Mouse (Mus musculus): ENCODE data around the gene Plxna3. TPM values are rescaled to one million over a fixed set of nuclear protein-coding genes. Genes with fewer than 3 reads are reported as not detected.
"Not testable (repeated sequence)": the region's sequence is repeated elsewhere in the genome, so short reads cannot be mapped to it uniquely, and the experiment has no call there.

Plxna3 gene
- total RNA-seq (2021) = 10 to 100 TPM in 1 of 2 experiments, 1 to 10 TPM in 1; 8.1 to 15.4 TPM
- long read RNA-seq, experiment 1, partial matches to known transcripts = 1 of 2 reads
- long read RNA-seq, experiment 1, other reads (novel, unspliced or antisense) = 1 of 2 reads
- long read RNA-seq, experiment 2 = 0 reads

DNA sequence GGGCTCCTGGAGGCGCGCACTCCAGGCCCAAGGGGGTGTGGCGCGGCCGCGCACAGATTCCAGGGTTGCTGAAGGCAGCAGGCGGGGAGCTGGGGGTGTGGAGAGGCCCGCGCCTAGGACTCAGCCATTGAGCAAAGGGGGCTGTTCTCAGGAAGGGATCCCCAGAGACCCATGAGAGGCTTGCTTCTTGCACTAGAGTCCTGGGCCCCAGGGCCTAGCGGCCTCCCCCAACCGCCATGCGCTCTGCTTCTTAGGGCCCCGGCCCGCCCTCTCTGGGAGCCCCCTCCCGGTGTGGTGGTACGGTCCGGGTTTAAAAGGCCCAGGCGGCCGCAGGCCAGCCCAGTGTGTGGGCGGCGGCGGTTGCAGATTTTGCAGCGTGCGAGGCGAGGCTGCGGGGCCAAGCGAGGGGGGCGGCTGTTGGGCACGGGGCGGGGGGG lies at the start of gene Plxna3:
Gene Plxna3, plus strand, starts transcription at position 342 of the 437 bp plus-strand sequence.
- DNase-seq (ENCODE audit: low spot score in 2 of 2) = peak; percentile 67 to 70

DNA sequence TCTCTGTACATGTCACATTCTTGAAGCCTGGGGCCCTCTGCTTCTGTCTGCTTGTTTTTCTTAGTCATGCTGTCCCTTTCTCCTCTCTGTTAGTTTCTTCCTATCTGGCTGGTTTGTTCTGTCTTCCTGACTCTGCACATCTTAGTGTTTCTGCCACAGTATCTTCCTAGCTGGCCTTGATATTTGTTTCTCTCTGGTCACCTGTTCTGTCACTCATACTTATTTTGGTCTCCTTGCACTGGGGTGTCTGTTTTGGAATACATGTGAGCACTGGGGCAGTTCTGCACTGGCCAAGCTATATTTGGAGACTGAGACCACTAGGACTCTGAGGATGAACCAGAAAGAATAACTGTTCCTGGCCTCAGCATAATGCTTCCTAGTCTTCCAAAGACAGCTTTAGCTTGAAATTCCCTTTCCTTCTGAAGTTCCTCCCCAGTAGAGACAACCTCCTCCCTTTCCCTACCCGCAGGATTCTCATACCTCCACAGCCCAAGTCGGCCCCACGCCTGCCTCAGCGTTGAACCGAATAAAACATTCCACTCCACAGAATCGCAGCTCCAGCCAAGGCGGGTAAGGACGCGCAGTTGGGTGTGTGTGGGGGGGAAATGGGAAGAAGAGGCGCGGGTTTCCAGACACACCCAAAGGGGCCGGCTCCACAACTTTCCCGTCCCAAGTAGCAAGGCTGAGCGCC lies 47.7 kb upstream of the Plxna3 start:
- no peak for DNase-seq (ENCODE audit: low spot score in 2 of 2)

DNA sequence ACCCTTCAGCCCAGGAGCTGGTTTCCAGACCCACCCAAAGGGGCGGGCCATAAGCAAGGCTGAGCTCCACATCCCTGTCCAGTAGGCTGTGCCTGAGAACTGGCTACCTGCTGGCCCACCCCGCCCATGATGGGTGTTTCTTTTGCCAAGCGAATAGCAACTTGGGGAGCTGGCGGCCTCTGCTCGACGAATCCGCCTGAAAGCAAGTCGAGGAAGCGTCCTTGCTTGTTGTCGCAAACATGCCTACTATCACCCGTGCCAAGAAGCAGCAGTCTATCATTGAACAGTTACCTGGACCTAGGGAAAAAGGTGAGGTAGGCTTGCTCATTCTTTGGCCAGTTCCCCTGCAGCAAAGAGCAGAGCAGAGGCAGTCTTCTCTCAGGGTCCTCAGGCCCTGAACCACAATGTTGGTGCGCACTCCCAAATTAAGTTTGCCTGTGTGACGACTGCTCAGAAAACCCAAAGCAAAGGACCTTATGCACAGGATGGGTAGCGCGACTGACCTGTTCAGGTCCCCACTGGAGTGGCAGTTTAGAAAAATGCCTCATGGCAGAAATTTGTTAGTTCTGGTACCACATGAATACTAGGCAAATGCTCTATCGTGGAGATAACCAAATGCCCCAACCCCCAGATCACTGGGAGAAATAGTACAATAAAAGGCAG lies 47.0 kb upstream of the Plxna3 start, which contains the start of the genes Taz and Dnase1l1:
Gene Taz, plus strand, starts transcription at position 181 of the 663 bp plus-strand sequence.
Gene Dnase1l1, minus strand, starts transcription at position 606 of the 663 bp plus-strand sequence.
- peak; percentile 57 for DNase-seq (ENCODE audit: low spot score in 2 of 2)

DNA sequence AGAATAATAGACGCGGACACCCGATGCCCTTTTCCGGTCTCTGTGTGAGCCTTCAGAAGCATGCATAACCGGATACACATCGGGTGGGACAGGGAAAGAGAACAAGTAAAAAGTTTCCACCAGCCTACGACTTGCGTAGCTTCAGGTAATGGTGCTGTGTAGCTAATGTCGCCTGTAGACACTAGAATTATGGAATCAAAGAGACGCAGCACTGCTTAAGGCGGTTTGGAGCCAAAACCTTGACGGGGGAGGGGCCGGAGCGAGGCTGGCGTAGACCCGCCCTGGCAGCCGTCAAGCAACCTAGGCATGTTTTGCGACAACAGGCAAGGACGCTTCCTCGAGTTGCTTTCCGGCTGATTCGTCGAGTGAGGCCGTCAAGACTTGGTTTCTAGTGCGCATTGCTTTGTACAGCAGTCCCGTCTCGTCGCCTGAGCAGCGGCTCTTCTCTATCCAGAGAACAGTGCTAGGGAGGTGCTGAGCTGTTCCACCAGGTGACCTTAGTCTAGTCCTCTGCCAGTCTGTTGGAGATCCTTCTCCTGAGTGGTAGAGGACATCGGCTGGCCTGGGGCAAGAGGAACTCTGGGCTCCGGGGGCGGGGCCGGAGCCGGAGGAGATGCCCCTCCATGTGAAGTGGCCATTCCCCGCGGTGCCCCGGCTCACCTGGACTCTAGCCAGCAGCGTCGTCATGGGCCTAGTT lies 46.3 kb upstream of the Plxna3 start:
- peak; percentile 70 to 72 for DNase-seq (ENCODE audit: low spot score in 2 of 2)

DNA sequence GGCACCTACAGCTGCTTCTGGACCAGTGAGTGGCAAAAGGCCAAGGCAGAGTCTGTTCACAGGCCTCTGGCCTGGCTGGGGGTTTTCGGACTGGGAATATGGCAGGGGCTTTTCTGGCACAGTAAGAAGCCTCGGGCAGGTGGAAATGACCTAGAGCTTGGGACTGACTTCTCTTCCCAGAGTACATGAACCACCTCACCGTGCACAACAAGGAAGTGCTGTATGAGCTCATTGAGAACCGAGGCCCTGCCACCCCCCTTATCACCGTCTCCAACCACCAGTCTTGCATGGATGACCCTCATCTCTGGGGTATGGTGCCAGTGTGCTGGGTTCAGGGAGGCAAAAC lies 45.8 kb upstream of the Plxna3 start:
- no peak for DNase-seq (ENCODE audit: low spot score in 2 of 2)

DNA sequence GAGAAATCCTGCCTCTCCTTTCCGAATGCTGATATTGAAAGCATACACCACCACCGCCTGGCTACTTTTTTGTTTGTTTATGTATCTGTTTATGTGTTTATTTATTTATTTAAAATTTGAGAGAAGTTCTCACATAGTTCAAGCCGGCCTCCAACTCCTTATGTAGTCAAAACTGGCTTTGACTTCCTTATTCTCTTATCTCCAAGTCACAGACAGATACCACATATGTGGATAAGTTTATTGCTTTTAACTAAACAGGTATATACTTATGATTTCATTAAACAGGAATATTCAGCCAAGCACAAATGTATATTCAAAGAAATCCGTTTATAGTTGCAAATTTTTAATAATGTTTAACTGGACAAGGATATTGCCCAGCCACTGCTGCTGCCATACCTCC lies 35.4 kb upstream of the Plxna3 start:
- DNase-seq (ENCODE audit: low spot score in 2 of 2) = no peak

DNA sequence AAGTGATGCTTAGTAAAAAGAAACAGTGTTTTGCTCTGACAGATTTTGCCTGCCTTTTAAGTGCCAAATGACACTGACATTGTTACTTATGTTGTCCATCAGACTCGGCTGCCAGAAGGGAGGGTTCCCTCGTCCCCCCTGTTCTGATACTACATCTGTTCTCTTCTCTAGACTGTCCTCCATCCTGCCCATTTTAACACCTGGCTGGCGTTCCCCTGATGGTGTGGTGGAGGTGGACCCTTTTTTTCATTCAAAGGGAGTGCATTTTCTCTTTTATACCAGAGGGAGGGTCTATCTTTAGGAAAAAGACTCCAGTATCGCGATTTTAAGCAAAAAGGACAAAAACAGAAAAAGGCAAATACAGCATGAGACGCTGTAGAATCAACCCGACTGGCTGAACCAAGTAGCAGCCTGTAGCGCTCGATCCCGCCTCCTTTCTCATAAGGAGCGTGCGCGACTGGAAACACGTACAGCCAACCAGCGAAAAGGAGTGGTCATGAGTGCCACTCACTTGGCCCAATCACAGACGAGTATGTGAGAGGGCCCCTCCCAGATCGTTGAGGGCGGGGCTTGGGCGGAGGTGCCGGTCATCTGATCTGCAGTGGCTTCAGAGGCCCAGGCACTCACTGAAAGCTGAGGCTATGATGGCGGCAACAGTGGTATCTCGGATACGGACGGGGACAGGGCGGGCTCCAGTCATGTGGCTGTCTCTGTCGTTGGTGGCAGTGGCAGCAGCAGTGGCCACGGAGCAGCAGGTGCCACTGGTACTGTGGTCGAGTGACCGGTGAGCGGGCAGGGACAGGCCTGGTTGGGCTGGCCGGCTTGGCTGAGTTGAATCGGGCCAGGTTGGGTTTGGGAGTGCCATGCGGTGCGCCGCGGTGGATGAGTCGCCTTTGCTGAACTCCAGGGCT lies 32.1 kb upstream of the Plxna3 start, which contains the start of gene Atp6ap1:
Gene Atp6ap1, plus strand, starts transcription at position 560 of the 911 bp plus-strand sequence.
- peak; percentile 82 to 83 for DNase-seq (ENCODE audit: low spot score in 2 of 2)

DNA sequence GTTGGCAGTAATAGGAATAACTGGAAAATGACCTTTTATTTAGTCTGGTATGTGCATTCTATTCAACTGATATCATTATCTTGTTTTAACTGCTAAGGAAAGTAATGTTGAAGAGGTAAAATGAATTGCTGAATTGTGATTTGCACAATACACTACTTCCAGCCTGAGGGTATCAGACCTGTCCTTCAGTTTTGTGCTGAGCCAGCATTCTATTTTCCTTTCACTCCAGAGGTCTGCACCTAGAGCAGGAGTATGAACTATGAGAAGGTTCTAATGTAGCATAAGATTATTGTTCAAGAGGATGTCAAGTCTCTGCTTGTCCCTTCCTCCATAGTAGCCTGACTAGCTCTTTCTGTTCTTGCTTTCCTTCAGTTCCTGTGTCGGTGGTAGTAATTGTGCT lies 30.5 kb upstream of the Plxna3 start:
- DNase-seq (ENCODE audit: low spot score in 2 of 2) = no peak

DNA sequence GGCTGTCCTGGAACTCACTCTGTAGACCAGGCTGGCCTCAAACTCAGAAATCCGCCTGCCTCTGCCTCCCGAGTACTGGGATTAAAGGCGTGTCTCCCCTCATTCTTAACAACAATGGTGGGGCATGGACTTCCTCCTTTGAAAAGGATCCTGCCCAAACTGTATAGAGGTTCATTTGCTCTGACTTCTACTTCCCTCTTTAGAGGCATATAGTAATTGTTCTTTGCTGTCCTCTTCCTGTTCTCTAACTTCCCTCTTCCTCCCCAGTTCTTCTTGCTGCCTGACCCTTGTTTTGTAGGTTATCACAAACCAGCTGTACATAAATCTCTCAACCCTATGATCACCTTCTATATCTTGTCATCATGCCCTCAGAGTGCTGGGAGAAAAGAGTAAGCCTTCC lies 29.1 kb upstream of the Plxna3 start:
- DNase-seq (ENCODE audit: low spot score in 2 of 2) = no peak

DNA sequence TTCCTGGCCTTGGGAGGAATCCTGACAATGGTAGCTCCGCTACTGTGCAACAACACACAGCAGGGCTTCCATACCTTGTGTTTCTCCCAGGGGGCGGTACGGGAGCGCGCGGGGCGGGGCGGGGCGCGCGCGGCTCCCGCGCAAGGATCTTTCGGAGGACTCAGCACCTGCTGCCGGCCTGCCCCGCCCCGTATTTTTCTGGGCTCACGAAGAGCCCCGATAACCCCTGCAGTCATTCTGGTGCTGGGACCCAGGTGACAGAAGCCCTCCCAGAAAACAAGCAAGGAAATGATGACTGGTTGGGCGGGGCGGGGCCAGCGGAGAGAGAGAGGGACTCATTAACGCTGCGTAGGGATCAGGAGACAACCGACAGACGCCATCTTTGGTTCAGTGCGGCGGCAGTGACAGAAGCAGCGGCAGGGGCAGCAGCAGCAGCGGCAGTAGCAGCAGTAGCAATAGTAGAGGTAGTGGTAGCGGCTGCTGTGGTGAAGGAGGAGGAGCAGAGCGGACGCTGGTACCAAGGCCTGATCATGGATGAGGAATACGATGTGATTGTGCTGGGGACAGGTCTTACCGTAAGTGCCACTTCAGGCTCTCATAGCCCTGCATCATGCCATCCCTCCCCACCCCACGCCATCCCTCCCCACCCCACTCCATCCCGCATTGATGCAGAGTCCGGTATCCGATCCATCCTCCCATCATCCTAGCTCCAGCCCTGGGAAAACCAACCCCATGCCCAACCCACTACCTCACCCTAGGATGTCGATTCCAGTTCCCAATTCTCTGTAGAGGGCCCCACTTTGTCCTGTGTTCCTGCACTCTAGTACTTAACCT lies 23.8 kb upstream of the Plxna3 start, which contains the start of gene Gdi1:
Gene Gdi1, plus strand, starts transcription at position 132 of the 834 bp plus-strand sequence.
- peak; percentile 65 to 68 for DNase-seq (ENCODE audit: low spot score in 2 of 2)

DNA sequence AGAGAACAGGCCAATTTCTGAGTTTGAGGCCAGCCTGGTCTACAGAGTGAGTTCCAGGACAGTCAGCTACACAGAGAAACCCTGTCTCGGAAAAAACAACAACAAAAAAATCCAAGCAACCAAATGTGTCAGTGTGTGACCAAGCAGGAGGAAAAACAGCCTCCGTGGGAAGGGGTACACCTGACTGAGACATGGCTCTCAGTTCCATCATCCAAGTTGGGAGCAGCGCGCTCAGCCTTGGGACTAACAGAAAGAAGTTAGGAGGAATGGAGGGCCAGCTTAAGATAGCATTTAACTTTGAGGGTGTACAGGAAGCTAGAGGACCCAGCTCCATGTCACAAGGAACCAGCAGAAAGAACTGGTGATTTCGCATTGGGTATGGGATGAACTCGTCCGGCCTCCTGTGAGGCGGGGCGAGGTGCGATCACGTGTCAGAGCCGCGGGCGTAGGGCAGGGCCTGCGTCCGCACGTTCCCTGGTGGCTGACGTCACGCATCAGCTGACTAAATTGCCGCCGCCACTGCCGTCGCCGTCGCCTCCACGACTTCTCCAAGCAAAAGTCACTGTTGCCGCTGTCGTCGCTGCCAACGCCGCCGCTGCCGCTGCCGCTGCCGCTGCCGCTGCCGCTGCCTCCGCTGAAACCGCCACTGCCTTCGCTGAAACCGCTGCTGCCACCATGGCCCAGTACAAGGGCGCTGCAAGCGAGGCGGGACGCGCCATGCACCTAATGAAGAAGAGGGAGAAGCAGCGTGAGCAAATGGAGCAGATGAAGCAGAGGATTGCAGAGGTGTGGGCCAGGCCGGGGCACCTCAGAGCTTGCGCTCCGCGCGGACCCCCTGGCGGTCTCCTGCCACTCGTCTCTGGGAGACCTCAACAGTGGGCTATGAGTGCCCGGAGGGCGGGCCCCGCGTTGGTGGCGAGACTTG lies 16.1 kb upstream of the Plxna3 start, which contains the start of gene Fam50a:
Gene Fam50a, plus strand, starts transcription at position 494 of the 925 bp plus-strand sequence.
- peak; percentile 73 to 76 for DNase-seq (ENCODE audit: low spot score in 2 of 2)

DNA sequence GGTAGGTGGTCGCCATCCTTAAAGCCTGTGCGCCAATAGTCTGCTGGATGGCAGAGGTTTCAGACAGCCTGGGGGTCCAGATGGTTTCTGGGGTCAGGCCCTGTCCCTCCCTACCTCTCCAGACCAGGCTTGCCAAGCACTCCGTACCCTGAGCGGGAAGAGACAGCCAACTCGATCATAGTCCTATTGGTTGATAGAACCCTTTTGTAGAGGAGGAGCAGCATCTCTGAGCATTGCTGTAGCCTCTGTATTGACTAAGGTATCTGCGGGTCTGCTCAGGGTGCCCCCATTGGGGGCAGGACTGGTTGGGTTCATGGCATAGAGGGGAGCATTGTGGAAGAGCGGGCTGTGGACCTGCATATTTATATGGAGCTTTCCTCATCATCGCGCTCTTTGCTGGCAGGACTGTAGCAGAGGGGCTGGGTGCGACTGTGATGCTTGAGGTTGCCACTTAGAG lies 377 bp downstream of the Plxna3 start:
- DNase-seq (ENCODE audit: low spot score in 2 of 2) = no peak

DNA sequence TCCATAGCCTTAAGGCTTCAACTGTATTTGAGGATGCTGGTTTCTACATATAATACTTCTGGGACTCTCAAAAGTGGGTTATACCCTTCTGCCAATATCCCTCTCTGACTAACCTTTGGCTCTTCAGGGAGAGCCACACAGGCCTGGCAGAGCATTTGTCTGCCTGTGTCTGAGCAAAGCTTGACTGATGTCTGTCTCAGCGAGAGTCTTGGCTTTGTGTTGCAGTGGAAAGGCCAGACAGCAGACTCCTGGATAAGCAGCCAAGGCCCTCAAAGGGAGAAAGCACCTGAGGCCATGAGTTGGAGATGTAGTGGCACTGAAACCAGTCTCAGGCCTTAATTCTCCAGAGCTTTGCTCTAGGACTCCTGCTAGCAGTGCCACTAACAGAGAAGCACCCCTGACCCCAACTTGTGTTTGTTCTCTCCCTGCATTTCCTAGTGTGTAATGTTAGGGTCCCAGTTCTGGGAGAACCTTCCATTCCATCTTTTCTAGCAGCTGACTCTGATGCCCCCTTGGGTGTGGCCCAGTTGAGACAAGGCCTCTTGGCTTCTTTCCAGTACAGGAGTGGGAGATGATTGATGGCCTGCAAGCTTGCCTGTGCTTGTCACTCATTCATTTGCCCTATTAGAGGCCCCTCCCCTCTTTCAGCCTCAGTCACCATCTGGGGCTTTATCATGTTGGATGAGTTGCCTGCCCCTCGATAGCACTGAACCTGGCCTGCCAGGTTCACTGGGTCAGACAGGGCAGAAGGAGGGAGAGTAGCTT lies 1.5 kb downstream of the Plxna3 start:
- no peak for DNase-seq (ENCODE audit: low spot score in 2 of 2)

DNA sequence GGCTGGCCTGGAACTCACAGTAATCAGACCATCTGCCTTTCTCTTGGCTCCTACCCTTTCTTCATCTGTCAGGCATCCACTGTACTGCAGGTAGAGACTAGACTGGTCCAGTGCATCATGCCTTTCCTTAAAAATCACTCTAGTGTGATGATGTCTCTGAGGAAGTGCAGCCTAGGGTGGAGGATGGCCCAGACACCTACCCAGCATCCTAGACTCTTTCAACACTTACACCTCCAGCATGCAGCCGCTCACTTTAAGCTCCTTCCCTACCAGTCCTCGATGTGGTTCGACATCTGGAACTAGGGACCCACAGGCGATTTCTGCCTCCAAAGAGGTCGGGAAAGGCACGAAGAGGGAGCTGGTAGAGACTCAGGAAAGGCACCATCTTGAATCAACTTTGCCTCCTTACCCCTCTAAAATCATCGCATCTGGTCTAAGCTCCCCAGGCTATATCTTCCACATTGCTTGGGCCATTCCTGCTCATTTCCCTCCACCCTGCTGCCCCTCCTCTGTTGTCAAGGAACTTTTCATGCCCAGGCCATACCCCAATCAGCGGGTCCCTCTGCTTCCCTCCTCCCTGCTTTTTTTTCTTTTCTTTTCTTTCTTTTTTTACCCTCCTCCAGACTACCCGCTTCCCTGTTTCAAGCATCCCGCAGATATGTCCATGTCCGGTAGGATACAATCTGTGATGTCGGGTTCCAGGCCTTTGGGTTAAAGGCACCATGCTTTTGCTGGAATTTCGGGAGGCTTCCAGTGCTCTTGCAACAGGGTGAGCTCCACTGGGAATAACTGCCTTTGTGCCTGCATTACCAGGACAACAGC lies 24.0 kb downstream of the Plxna3 start:
- DNase-seq (ENCODE audit: low spot score in 2 of 2) = no peak

DNA sequence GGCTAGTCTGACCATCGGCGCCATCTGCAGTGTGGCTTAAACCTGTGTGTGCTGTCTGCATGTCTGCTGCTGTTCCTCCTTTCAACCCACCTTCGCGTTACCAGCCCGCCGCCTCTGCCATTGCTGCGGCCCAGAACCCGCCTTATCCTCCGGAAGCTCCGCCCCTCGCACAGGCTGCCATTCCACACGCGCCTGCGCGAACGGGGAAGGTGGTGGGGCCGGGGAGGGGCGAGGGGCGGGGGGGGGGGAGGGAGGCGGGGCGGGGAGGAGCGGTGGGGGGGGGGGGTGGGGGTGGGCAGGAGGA lies 24.6 kb downstream of the Plxna3 start, which contains the start of gene Lage3:
Gene Lage3, minus strand, starts transcription at position 152 of the 304 bp plus-strand sequence.
- DNase-seq (ENCODE audit: low spot score in 2 of 2) = peak; percentile 69 to 72

DNA sequence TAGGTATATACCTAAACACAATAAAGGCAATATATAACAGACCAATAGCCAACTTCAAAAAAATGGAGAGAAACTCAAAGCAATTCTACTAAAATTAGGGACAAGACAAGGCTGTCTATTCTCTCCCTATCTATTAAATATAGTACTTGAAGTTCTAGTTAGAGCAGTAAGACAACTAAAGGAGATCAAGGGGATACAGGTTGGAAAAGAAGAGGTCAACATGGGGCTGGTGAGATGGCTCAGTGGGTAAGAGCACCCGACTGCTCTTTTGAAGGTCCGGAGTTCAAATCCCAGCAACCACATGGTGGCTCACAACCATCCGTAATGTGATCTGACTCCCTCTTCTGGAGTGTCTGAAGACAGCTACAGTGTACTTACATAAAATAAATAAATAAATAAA lies 28.2 kb downstream of the Plxna3 start:
- not testable (repeated sequence) for DNase-seq (ENCODE audit: low spot score in 2 of 2)

DNA sequence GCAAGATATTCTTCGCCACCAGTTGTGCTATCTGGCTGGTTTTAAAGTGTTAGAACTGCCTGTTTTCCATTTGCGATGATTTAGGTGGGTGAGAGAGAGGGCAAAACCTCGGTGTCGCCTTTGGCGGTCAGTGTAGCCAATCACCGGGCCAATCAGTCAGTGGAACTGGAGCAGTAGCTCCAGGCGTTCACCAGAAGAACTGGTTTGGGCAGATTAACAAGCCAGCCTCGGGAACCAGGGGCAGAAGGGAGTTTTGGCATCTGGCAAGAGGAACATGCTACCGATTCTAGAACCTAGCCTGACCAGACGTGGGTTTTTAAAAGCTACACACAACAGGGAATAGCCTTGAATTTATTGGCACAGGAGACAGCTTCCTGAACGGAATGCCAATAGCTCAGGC lies 30.3 kb downstream of the Plxna3 start:
- DNase-seq (ENCODE audit: low spot score in 2 of 2) = no peak

Data from adrenal gland, adult 18-20 months (tissue).